Mouse (Mus musculus) gastrocnemius, postnatal 25 days (tissue): ENCODE measurements around the gene Tfcp2. TPM values are rescaled to one million over a fixed set of nuclear protein-coding genes. Genes with fewer than 3 reads are reported as not detected.
A peak's percentile ranks its signal among the peaks of the same experiment; 100 is the strongest.

ENCODE experiments used
- DNase-seq: peaks from one replicate; pipeline ENCODE4 v3.0.0; 2022
- long read RNA-seq, 2 experiments: library from polyadenylated mRNA; stranded (forward); transcript quantifications; one replicate each; pipeline ENCODE4 v2.0.0; 2021
- total RNA-seq, 2 experiments: library from RNA; stranded (reverse); gene quantifications; 1 replicate in 1 of 2; 2 replicates in 1 of 2; pipeline ENCODE4 v1.2.3; 2021

The Tfcp2 gene
- total RNA-seq: 10 to 100 TPM in 1 of 2 experiments, 1 to 10 TPM in 1; 9.3 to 11.1 TPM
- long read RNA-seq, experiment 1, partial matches to known transcripts: 4 of 7 reads
- long read RNA-seq, experiment 1, other reads (novel, unspliced or antisense): 3 of 7 reads
- long read RNA-seq, experiment 2, partial matches to known transcripts: 3 of 5 reads
- long read RNA-seq, experiment 2, other reads (novel, unspliced or antisense): 2 of 5 reads

GRCm38 (mm10) chr15:100551326-100552307 lies at the start of gene Tfcp2:
Gene Tfcp2, minus strand, starts transcription at chr15:100552008.
- peak; percentile 99 for DNase-seq

GRCm38 (mm10) chr15:100600696-100601272 lies 49.0 kb upstream of the Tfcp2 start:
- no peak for DNase-seq

- peak; percentile 75 for DNase-seq
These were observed 48.4 kb upstream of the Tfcp2 start for GRCm38 (mm10) chr15:100600047-100600695.

GRCm38 (mm10) chr15:100599276-100600046 lies 47.7 kb upstream of the Tfcp2 start, which contains the start of gene Pou6f1:
Gene Pou6f1, minus strand, starts transcription at chr15:100599984.
- peak; percentile 59 for DNase-seq

GRCm38 (mm10) chr15:100598883-100599275 lies 47.1 kb upstream of the Tfcp2 start:
- DNase-seq: no peak

- DNase-seq: no peak
These were observed 46.6 kb upstream of the Tfcp2 start for GRCm38 (mm10) chr15:100598287-100598882.

GRCm38 (mm10) chr15:100592817-100593216 lies 41.0 kb upstream of the Tfcp2 start:
- DNase-seq: no peak

GRCm38 (mm10) chr15:100590436-100590835 lies 38.6 kb upstream of the Tfcp2 start:
- DNase-seq: no peak

GRCm38 (mm10) chr15:100588297-100588696 lies 36.5 kb upstream of the Tfcp2 start:
- DNase-seq: no peak

- no peak for DNase-seq
These were observed 35.4 kb upstream of the Tfcp2 start for GRCm38 (mm10) chr15:100587166-100587565.

GRCm38 (mm10) chr15:100585931-100586330 lies 34.1 kb upstream of the Tfcp2 start:
- no peak for DNase-seq

GRCm38 (mm10) chr15:100580108-100580507 lies 28.3 kb upstream of the Tfcp2 start:
- DNase-seq: no peak

GRCm38 (mm10) chr15:100577972-100578371 lies 26.2 kb upstream of the Tfcp2 start:
- DNase-seq: no peak

GRCm38 (mm10) chr15:100576810-100577209 lies 25.0 kb upstream of the Tfcp2 start:
- DNase-seq: no peak

- no peak for DNase-seq
These were observed 24.6 kb upstream of the Tfcp2 start for GRCm38 (mm10) chr15:100576392-100576791.

GRCm38 (mm10) chr15:100575366-100575765 lies 23.6 kb upstream of the Tfcp2 start:
- no peak for DNase-seq

- no peak for DNase-seq
These were observed 22.6 kb upstream of the Tfcp2 start for GRCm38 (mm10) chr15:100574378-100574777.

GRCm38 (mm10) chr15:100573946-100574345 lies 22.1 kb upstream of the Tfcp2 start:
- DNase-seq: no peak

- DNase-seq: no peak
These were observed 17.4 kb upstream of the Tfcp2 start for GRCm38 (mm10) chr15:100569239-100569638.

- no peak for DNase-seq
These were observed 14.7 kb upstream of the Tfcp2 start for GRCm38 (mm10) chr15:100566531-100566930.
